In the genomic region with DNA sequence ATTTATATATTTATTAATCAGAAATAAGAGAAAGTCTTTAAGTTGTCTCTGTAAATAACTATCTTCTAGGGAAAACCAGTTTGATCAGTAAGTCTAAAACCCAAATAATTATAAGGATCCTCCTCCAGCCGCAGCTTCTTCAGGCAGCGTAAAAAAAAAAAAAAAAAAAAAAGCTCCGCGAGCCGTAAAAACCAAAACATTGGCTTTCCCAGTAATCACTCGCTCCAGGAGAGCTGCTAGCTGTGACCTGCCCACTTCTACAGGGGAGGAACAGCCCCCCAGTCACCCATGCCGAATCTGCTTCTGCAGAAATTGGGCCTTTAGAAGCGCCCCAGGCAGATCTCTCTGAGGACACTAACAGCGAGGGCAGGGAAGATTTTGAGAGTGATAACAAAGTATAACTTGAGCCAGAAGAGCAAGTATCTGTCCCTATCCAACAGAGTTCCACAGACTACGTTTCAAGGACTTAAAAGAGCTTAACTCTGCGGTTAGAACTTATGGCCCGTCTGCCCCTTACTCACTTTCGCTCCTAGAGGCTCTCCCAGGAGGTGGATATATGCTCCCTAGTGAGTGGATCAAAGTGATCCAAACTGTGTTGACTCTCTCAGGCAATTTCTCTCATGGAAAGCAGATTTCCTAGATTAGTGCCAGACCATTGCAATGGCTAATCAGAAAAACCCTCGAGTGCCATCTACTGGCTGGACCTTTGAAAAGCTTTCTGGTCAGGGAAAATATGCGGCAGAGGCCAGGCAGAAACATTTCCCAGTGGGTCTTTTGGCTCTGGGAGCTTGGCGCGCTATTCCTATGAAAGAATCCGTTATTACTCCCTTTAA, we compare ENCODE assay signal across 8 mouse cellular contexts.
DNase-seq lines count a peak whose midpoint lies in the region; ATAC-seq lines count a peak whose summit lies in the region.
"Had no signal": no experiment of that assay in that cellular context is flagged by ENCODE, and none has a peak within 500 bp of the region (broad histone marks: within the 10 kb centered on the region; RNA-seq: fewer than 3 reads in every experiment).

No protein-coding gene starts in this region.

- WGBS in stomach, embryonic 15.5 days = 46% methylated on average over 18 of the region's 18 CpGs

- no peak overlapping the region for H3K27ac ChIP-seq in stomach, embryonic 15.5 days
- H3K27ac ChIP-seq: neural tube, embryonic 12.5 days had no signal

- H3K4me3 ChIP-seq in stomach, embryonic 15.5 days (replicated peaks) = peak overlapping the region; percentile 24
- H3K4me3 ChIP-seq: neural tube, embryonic 12.5 days had no signal

- no peaks in the 10 kb centered on the region for H3K9me3 ChIP-seq in stomach, embryonic 15.5 days
- H3K9me3 ChIP-seq: neural tube, embryonic 12.5 days had no signal

- no peaks in the 10 kb centered on the region for H3K27me3 ChIP-seq in stomach, embryonic 15.5 days (replicated peaks)
- H3K27me3 ChIP-seq: neural tube, embryonic 12.5 days had no signal

- no peaks in the 10 kb centered on the region for H3K4me1 ChIP-seq in stomach, embryonic 15.5 days
- H3K4me1 ChIP-seq: neural tube, embryonic 12.5 days had no signal

- no peaks in the 10 kb centered on the region for H3K36me3 ChIP-seq in stomach, embryonic 15.5 days
- H3K36me3 ChIP-seq: neural tube, embryonic 12.5 days had no signal

- no peak overlapping the region for H3K9ac ChIP-seq in stomach, embryonic 15.5 days
- H3K9ac ChIP-seq: neural tube, embryonic 12.5 days had no signal

- H3K4me2 ChIP-seq in stomach, embryonic 15.5 days = peak overlapping the region; percentile 39
- H3K4me2 ChIP-seq: neural tube, embryonic 12.5 days had no signal

- peak; percentile 84 for DNase-seq in NIH3T3 (ENCODE audit: low read depth)
- peak; percentile 24 for DNase-seq in c-Kit-positive CD71-negative TER-119-negative erythroid progenitor cells, embryonic 14.5 days (ENCODE audit: low read depth)
- peak; percentile 79 for DNase-seq in forelimb bud, embryonic 11.5 days (ENCODE audit: low read depth, low spot score)
- peak; percentile 84 for DNase-seq in heart, postnatal 4 days
- DNase-seq in layer of hippocampus, postnatal 14 days (ENCODE audit: low spot score in 2 of 2) = peak; percentile 62 to 81
- DNase-seq in lung, postnatal 10 days = peak; percentile 85

- ATAC-seq in stomach, embryonic 15.5 days (ENCODE audit: insufficient read depth, low FRiP score, low read depth) = no peak

Comparison
In these comparisons a context has a peak if more than half of its experiments do, and no peak if none do; other contexts are left out.
1. DNase-seq: peak in every context shown above with its lines; median percentile 85 in lung, postnatal 10 days; 84 in NIH3T3; 84 in heart, postnatal 4 days; 79 in forelimb bud, embryonic 11.5 days; 72 in layer of hippocampus, postnatal 14 days; 24 in c-Kit-positive CD71-negative TER-119-negative erythroid progenitor cells, embryonic 14.5 days.